Mouse (Mus musculus) heart, embryonic 11.5 days (tissue): Measurements from ENCODE around the gene Ltbp4. TPM values are rescaled to one million over a fixed set of nuclear protein-coding genes. Genes with fewer than 3 reads are reported as not detected.

Source experiments
- ATAC-seq: fragments of 200-750 bp; cut with Nextera tagmentation; replicated peaks from 2 replicates; pipeline ENCODE4 v1.8.0; 2017; ENCODE audit warnings: moderate library complexity; ENCODE audit not compliant: insufficient number of reproducible peaks, low FRiP score, low TSS enrichment
- H3K27ac ChIP-seq: fragments of 300-500 bp; sonication (generic); 2 replicates; pipeline ENCODE4 v1.5.1; 2014; ENCODE audit warnings: mild to moderate bottlenecking, low read depth, low read length
- H3K27me3 ChIP-seq: fragments of 300-500 bp; sonication (generic); 2 replicates; pipeline ENCODE4 v1.6.1; 2014; ENCODE audit warnings: mild to moderate bottlenecking, low read length, mixed read lengths; ENCODE audit not compliant: control insufficient read depth, insufficient read depth
- H3K36me3 ChIP-seq: fragments of 300-500 bp; sonication (generic); 2 replicates; pipeline ENCODE4 v1.6.1; 2014; ENCODE audit warnings: mild to moderate bottlenecking, low read length, moderate library complexity, mixed read lengths; ENCODE audit not compliant: control insufficient read depth, insufficient read depth
- H3K4me1 ChIP-seq: fragments of 300-500 bp; sonication (generic); 2 replicates; pipeline ENCODE4 v1.6.1; 2014; ENCODE audit warnings: low read length; ENCODE audit not compliant: control insufficient read depth, insufficient read depth
- H3K4me2 ChIP-seq: fragments of 300-500 bp; sonication (generic); 2 replicates; pipeline ENCODE4 v1.6.1; 2014; ENCODE audit warnings: mild to moderate bottlenecking, moderate library complexity
- H3K4me3 ChIP-seq: fragments of 300-500 bp; sonication (generic); 2 replicates; pipeline ENCODE4 v1.5.1; 2014; ENCODE audit warnings: low read depth, low read length
- H3K9ac ChIP-seq: fragments of 300-500 bp; sonication (generic); 2 replicates; pipeline ENCODE4 v1.6.1; 2014; ENCODE audit warnings: mild to moderate bottlenecking, low read depth, low read length, moderate library complexity
- H3K9me3 ChIP-seq: fragments of 300-500 bp; sonication (generic); replicated peaks from 2 replicates; pipeline ENCODE4 v1.6.1; 2016; ENCODE audit warnings: low read length; ENCODE audit not compliant: control insufficient read depth
- WGBS: fragments of 180-500 bp; shearing (Covaris S2); extraction: QIAGEN DNeasy Blood & Tissue Kit; methylation state at CpG from one replicate; pipeline ENCODE4 v1.1.7; 2014; ENCODE audit not compliant: insufficient replicate concordance; 5-methylcytosine and 5-hydroxymethylcytosine counted together
- polyA plus RNA-seq: library from polyadenylated mRNA; unstranded; fragments of >200 nt; fragmentation: Nextera tagmentation; extraction: Ambion mirVana; gene quantifications from 2 replicates; pipeline ENCODE4 v1.2.1, GENCODE M21; 2014

The Ltbp4 gene
- polyA plus RNA-seq, 1 experiment from 2014 or later = 28.9 TPM

DNA sequence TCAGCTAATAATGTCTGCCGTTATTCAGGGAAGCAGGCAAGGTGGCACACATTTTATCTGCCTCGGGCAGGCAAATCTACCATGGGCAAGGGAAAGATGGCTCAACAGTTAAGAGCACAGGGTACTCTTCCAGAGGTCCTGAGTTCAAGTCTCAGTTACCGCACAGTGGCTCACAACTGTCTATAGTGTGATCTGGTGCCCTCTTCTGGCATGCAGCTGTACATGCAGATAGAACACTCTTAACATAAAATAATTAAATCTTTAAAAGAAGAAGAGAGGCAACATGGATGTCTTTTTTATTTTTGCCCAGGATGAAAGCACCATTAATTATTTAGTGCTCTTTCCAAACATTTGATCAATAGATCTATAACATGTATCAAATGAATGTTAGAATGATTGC, 60.3 kb downstream of the Ltbp4 start:
- Histone ChIP-seq H3K4me3 (no peak overlapping the region), H3K4me1 (no peaks in the 10 kb centered on the region), H3K27me3 (no peaks in the 10 kb centered on the region), H3K4me2 (no peak overlapping the region), H3K9me3 (no peaks in the 10 kb centered on the region), H3K27ac (no peak overlapping the region), H3K36me3 (peaks cover 11% of the 10 kb centered on the region), H3K9ac (no peak overlapping the region)
- whole genome bisulfite sequencing = 84% methylated on average over 3 of the region's 3 CpGs
- ATAC-seq = no peak

DNA sequence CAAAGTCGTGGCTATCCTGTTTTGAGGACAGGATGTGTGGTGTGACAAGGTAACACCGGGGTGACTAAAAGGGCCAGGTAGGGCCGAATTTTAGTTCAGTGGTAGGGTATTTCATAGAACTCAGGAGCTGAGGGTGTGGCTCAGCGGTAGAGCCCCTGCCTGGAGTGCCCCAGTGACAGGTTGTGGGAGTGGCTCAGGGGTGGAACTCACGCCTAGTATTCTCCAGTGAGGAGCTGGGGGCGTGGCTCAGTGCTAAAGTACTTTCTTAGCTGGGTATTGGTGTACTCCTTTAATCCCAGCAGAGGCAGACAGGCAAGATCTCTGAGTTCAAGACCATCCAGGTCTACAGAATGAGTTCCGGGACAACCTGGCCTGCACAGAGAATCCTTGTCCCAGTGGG, 61.5 kb downstream of the Ltbp4 start:
- ATAC-seq = peak; percentile 44; the same call in 1 of the 2 replicates
- no peak overlapping the region for H3K9ac ChIP-seq
- H3K4me3 ChIP-seq = no peak overlapping the region
- H3K4me2 ChIP-seq = no peak overlapping the region
- H3K4me1 ChIP-seq = no peaks in the 10 kb centered on the region
- H3K9me3 ChIP-seq = no peaks in the 10 kb centered on the region
- H3K27me3 ChIP-seq = no peaks in the 10 kb centered on the region
- WGBS = 47% methylated on average over 7 of the region's 7 CpGs
- peaks cover 11% of the 10 kb centered on the region for H3K36me3 ChIP-seq
- H3K27ac ChIP-seq = no peak overlapping the region

- H3K4me2 ChIP-seq = no peak overlapping the region
- H3K27ac ChIP-seq = no peak overlapping the region
- no peaks in the 10 kb centered on the region for H3K27me3 ChIP-seq
- no peak overlapping the region for H3K9ac ChIP-seq
- 84% methylated on average over 4 of the region's 4 CpGs for WGBS
- no peaks in the 10 kb centered on the region for H3K4me1 ChIP-seq
- no peak overlapping the region for H3K4me3 ChIP-seq
- ATAC-seq = no peak
- no peaks in the 10 kb centered on the region for H3K9me3 ChIP-seq
- H3K36me3 ChIP-seq = peaks cover 13% of the 10 kb centered on the region
Measured at GRCm38 (mm10) chr7:27274916-27275315, 62.6 kb downstream of the Ltbp4 start.

GRCm38 (mm10) chr7:27273739-27274351, 63.6 kb downstream of the Ltbp4 start:
- no peak overlapping the region for H3K27ac ChIP-seq
- peak overlapping the region; percentile 49 for H3K4me2 ChIP-seq
- H3K9ac ChIP-seq = no peak overlapping the region
- H3K4me3 ChIP-seq = no peak overlapping the region
- H3K36me3 ChIP-seq = peaks cover 21% of the 10 kb centered on the region
- 0 out of 2 replicates have a peak, but pooled peaks have one; percentile 47 for ATAC-seq
- no peaks in the 10 kb centered on the region for H3K27me3 ChIP-seq
- no peaks in the 10 kb centered on the region for H3K9me3 ChIP-seq
- H3K4me1 ChIP-seq = no peaks in the 10 kb centered on the region
- WGBS = 39% methylated on average over 32 of the region's 32 CpGs

DNA sequence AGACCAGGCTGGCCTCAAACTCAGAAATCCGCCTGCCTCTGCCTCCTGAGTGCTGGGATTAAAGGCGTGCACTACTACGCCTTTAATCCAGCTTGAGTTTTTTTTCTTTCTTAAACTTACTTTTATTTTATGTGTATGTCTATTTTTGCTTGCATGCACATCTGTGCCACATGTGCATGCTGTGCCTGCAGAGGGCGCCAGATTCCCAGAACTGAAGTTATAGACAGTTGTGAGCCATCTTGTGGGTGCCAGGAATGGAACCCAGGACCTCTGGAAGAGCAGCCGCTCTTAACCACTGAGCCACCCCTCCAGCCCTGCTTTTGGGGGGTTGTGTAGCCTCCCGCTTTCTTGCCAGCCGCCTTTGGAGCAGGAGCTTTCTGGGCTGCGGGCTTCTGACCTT, 66.1 kb downstream of the Ltbp4 start:
- Histone ChIP-seq H3K27me3 (no peaks in the 10 kb centered on the region), H3K4me1 (no peaks in the 10 kb centered on the region), H3K4me3 (no peak overlapping the region), H3K9ac (no peak overlapping the region), H3K4me2 (no peak overlapping the region), H3K27ac (no peak overlapping the region), H3K9me3 (no peaks in the 10 kb centered on the region), H3K36me3 (peaks cover 10% of the 10 kb centered on the region)
- no peak for ATAC-seq
- 84% methylated on average over 8 of the region's 8 CpGs for WGBS

DNA sequence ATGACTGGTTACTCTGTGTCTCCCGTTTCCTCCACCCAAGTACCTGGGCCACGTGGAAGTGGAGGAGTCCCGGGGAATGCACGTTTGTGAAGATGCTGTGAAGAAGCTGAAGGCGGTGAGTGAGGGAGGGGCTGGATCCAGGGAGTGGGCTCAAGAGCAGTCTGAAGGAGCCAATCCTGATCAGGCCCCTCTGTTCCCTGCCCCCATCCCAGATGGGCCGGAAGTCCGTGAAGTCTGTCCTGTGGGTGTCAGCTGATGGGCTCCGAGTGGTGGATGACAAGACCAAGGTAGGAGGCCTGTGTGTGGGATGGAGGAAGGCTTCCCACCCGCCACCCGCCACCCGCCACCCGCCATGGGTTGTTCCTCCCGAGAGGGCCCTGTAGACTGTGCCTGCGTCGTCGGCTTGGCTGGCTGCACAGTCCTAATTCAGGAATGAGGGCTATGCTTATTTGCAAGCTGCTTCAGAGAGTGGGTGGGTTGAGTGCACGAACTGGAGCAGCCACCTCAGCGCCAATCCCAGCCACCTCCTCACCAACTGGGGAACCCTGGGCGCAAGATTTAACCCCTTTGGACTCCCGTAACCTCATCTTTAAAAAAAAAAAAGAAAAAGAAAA, 70.9 kb downstream of the Ltbp4 start:
- Histone ChIP-seq H3K4me2 (peak overlapping the region; percentile 45), H3K36me3 (peaks cover 13% of the 10 kb centered on the region), H3K9me3 (no peaks in the 10 kb centered on the region), H3K9ac (no peak overlapping the region), H3K4me1 (no peaks in the 10 kb centered on the region), H3K4me3 (no peak overlapping the region), H3K27ac (no peak overlapping the region; the same call in 1 of the 2 replicates), H3K27me3 (no peaks in the 10 kb centered on the region)
- WGBS = 41% methylated on average over 20 of the region's 20 CpGs
- ATAC-seq = peak; percentile 50; the same call in 1 of the 2 replicates

- H3K27me3 ChIP-seq = no peaks in the 10 kb centered on the region
- peaks cover 2% of the 10 kb centered on the region; the same call in 1 of the 2 replicates for H3K4me1 ChIP-seq
- H3K9me3 ChIP-seq = no peaks in the 10 kb centered on the region
- ATAC-seq = no peak
- H3K9ac ChIP-seq = no peak overlapping the region
- H3K27ac ChIP-seq = no peak overlapping the region
- 84% methylated on average over 12 of the region's 12 CpGs for WGBS
- H3K4me2 ChIP-seq = no peak overlapping the region
- no peak overlapping the region for H3K4me3 ChIP-seq
- peaks cover 10% of the 10 kb centered on the region for H3K36me3 ChIP-seq
Measured at GRCm38 (mm10) chr7:27264761-27265160, 72.7 kb downstream of the Ltbp4 start.

DNA sequence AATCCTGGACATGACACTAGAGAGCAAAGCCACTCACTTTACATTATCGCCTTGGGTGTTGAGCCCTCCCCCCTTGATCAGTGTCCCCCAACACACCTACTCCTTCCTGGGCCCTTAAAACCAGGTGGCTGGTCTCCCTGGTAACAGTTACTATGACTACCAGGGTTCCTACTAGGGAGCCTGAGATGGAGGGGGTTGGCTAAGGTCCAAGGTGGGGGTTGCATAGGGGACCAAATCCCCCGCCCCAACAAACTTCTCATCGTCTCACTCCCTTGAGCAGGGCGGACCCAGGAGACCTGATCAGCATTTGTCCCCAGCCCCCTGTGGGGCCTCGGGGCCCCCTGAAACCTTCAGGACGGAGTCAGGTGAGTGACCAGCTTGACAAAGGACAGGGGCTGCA, 75.6 kb downstream of the Ltbp4 start:
- Histone ChIP-seq H3K4me2 (no peak overlapping the region), H3K9me3 (no peaks in the 10 kb centered on the region), H3K4me1 (peaks cover 18% of the 10 kb centered on the region), H3K36me3 (peaks cover 3% of the 10 kb centered on the region; the same call in 1 of the 2 replicates), H3K9ac (no peak overlapping the region), H3K4me3 (no peak overlapping the region), H3K27me3 (no peaks in the 10 kb centered on the region), H3K27ac (no peak overlapping the region)
- no peak for ATAC-seq
- 85% methylated on average over 6 of the region's 6 CpGs for WGBS

- Histone ChIP-seq H3K4me3 (no peak overlapping the region), H3K9ac (no peak overlapping the region), H3K27ac (no peak overlapping the region), H3K4me1 (peaks cover 21% of the 10 kb centered on the region), H3K4me2 (no peak overlapping the region), H3K27me3 (no peaks in the 10 kb centered on the region), H3K9me3 (no peaks in the 10 kb centered on the region), H3K36me3 (peaks cover 3% of the 10 kb centered on the region; the same call in 1 of the 2 replicates)
- ATAC-seq = no peak
- 72% methylated on average over 7 of the region's 7 CpGs for WGBS
Measured at GRCm38 (mm10) chr7:27260856-27261255, 76.6 kb downstream of the Ltbp4 start.
